Mouse (Mus musculus): ENCODE measurements around the gene Gm11444.

DNA sequence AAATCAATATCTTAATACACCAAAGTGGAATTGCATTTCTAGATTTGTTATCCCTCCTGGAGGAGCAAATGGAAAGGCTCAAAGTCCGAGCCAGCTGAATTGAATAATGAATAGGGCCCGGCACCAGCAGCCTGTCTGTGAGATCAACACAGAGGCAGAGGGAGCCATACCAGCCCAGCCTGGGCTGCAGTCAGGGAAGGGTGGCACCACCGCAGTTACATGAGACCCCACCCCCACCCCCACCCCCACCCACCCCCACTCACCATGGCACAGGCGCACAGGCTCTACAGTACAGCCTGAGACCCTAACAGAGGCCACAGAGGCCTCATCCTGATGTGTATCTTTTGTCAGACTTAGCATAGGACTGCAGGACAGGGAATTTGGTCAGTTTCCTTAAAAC is 35.5 kb downstream of the Gm11444 start:
- TF ChIP-seq CTCF (IDR thresholded peaks at IDR 0.05; ENCODE audit: borderline replicate concordance, insufficient read depth, low read depth, low read length) (no peak), POLR2A (IDR thresholded peaks at IDR 0.05; ENCODE audit: borderline replicate concordance, insufficient read depth, low read length) (no peak)
